8 mouse cellular contexts compared by ENCODE assay signal in genomic region chr5:136246452-136246838, GRCm38 (mm10). TPM values are rescaled to one million over a fixed set of nuclear protein-coding genes. Genes with fewer than 3 reads are reported as not detected.
DNase-seq lines count a peak whose midpoint lies in the region; ATAC-seq and TF ChIP-seq lines count a peak whose summit lies in the region.

Gene Sh2b2 (minus strand): TSS chr5:136246556.

- no peak for TF ChIP-seq CTCF in C2C12 (IDR thresholded peaks at IDR 0.05; ENCODE audit: control insufficient read depth, insufficient read depth, insufficient read length)
- no peak for TF ChIP-seq CTCF in small intestine, adult 2 months (IDR thresholded peaks at IDR 0.05; ENCODE audit: extremely low read depth, insufficient read length, insufficient replicate concordance, low read depth, low read length)

- 86% methylated on average over 2 of the region's 2 CpGs for WGBS in forebrain, embryonic 12.5 days
- WGBS in limb, embryonic 15.5 days, result 89% methylated on average over 2 of the region's 2 CpGs
- WGBS in small intestine, adult 2 months, result 76% methylated on average over 2 of the region's 2 CpGs

- peaks cover 32% of the 10 kb centered on the region for H3K4me1 ChIP-seq in forebrain, embryonic 12.5 days
- H3K4me1 ChIP-seq in limb, embryonic 15.5 days, result peaks cover 31% of the 10 kb centered on the region
- H3K4me1 ChIP-seq in small intestine, adult 2 months (ENCODE audit: control insufficient read depth, insufficient read depth, insufficient read length, low read length), result peaks cover 9% of the 10 kb centered on the region

- no peaks in the 10 kb centered on the region for H3K36me3 ChIP-seq in C2C12 (ENCODE audit: control insufficient read depth, insufficient read depth)
- peaks cover 12% of the 10 kb centered on the region for H3K36me3 ChIP-seq in forebrain, embryonic 12.5 days (replicated peaks)
- peaks cover 8% of the 10 kb centered on the region; the same call in 1 of the 2 replicates for H3K36me3 ChIP-seq in limb, embryonic 15.5 days
- H3K36me3 ChIP-seq in small intestine, adult 2 months (ENCODE audit: control insufficient read depth, insufficient read depth, low read length), result 0 out of 2 replicates have a peak, but pooled peaks cover 1% of the 10 kb centered on the region

- peaks cover 10% of the 10 kb centered on the region for H3K79me2 ChIP-seq in C2C12 (ENCODE audit: control insufficient read depth, insufficient read depth)

- peak within 1 kb of the TSS; percentile 88 for H3K4me2 ChIP-seq in forebrain, embryonic 12.5 days
- H3K4me2 ChIP-seq in limb, embryonic 15.5 days, result peak within 1 kb of the TSS; percentile 97

- H3K27ac ChIP-seq in forebrain, embryonic 12.5 days, result peak within 1 kb of the TSS; percentile 78; the same call in 1 of the 2 replicates
- no peak within 1 kb of the TSS for H3K27ac ChIP-seq in limb, embryonic 15.5 days
- peak within 1 kb of the TSS; percentile 25; the same call in 1 of the 2 replicates for H3K27ac ChIP-seq in small intestine, adult 2 months (ENCODE audit: insufficient read depth, low read depth, low read length)

- no peak for DNase-seq in gastrocnemius, postnatal 4 days (ENCODE audit: low spot score in 2 of 2)
- DNase-seq in gastrocnemius, adult 18-20 months (ENCODE audit: low spot score), result no peak
- no peak for DNase-seq in cerebellum, adult 11 months
- DNase-seq in frontal cortex, postnatal 36 days (ENCODE audit: low spot score in 2 of 2), result no peak

- H3K79me3 ChIP-seq in C2C12 (ENCODE audit: low read depth), result peaks cover 2% of the 10 kb centered on the region

- no peaks in the 10 kb centered on the region for H3K27me3 ChIP-seq in C2C12 (ENCODE audit: control insufficient read depth, insufficient read depth, insufficient read length)
- H3K27me3 ChIP-seq in forebrain, embryonic 12.5 days, result 0 out of 2 replicates have a peak, but pooled peaks cover 9% of the 10 kb centered on the region
- no peaks in the 10 kb centered on the region for H3K27me3 ChIP-seq in limb, embryonic 15.5 days
- H3K27me3 ChIP-seq in small intestine, adult 2 months (ENCODE audit: control insufficient read depth, insufficient read depth, low read length), result peaks cover 12% of the 10 kb centered on the region

- H3K9me3 ChIP-seq in forebrain, embryonic 12.5 days, result no peaks in the 10 kb centered on the region
- H3K9me3 ChIP-seq in limb, embryonic 15.5 days, result no peaks in the 10 kb centered on the region

- no peak for TF ChIP-seq POLR2A in small intestine, adult 2 months (IDR thresholded peaks at IDR 0.05; ENCODE audit: low read depth, low read length)

- peak within 1 kb of the TSS; percentile 80; the same call in 1 of the 2 replicates for H3K9ac ChIP-seq in forebrain, embryonic 12.5 days
- H3K9ac ChIP-seq in limb, embryonic 15.5 days, result peak within 1 kb of the TSS; percentile 71; the same call in 1 of the 2 replicates

- peak within 1 kb of the TSS; percentile 51 for H3K4me3 ChIP-seq in C2C12 (ENCODE audit: insufficient read depth, poor library complexity, severe bottlenecking)
- H3K4me3 ChIP-seq in forebrain, embryonic 12.5 days (replicated peaks), result peak within 1 kb of the TSS; percentile 67
- H3K4me3 ChIP-seq in limb, embryonic 15.5 days, result peak within 1 kb of the TSS; percentile 78
- peak within 1 kb of the TSS; percentile 87 for H3K4me3 ChIP-seq in small intestine, adult 2 months (ENCODE audit: low read depth, low read length)

- H3ac ChIP-seq in C2C12 (ENCODE audit: control insufficient read depth, insufficient read length, low read depth), result peak within 1 kb of the TSS; percentile 46

- ATAC-seq in forebrain, embryonic 12.5 days (ENCODE audit: low FRiP score), result no peak
- no peak for ATAC-seq in limb, embryonic 15.5 days (ENCODE audit: insufficient number of reproducible peaks, low FRiP score, low TSS enrichment, low read depth)

TF ChIP-seq in C2C12, 6 proteins besides CTCF, POLR2A, EP300 and RAD21:
- TF ChIP-seq USF1 (IDR thresholded peaks at IDR 0.05; ENCODE audit: low read depth) (no peak), MYOD1 (IDR thresholded peaks at IDR 0.05; ENCODE audit: control insufficient read depth, insufficient read length, low read depth) (peak; percentile 35)

RNA-seq across cellular contexts. Expression of gene Sh2b2, which starts in this region (rescaled TPM):
- total RNA-seq in gastrocnemius, postnatal 4 days (2021), result 10 to 100 TPM; 19.5 to 19.6 TPM
- 1 to 10 TPM; 2.4 to 2.5 TPM for total RNA-seq in gastrocnemius, adult 18-20 months (2021)
- 9.6 TPM for polyA plus RNA-seq in C2C12 (2012; fragmentation: generic; extraction: Trizol)
- 19.6 and 21.7 TPM in 2 replicates for polyA plus RNA-seq in forebrain, embryonic 12.5 days (2016; fragmentation: Nextera tagmentation; extraction: Ambion mirVana)
- 4.9 and 5.8 TPM in 2 replicates for polyA plus RNA-seq in limb, embryonic 15.5 days (2015; fragmentation: Nextera tagmentation; extraction: Ambion mirVana)
- 3.2 and 7.3 TPM in 2 replicates for polyA plus RNA-seq in small intestine, adult 2 months (2012; rRNA removed)

Comparison
In these comparisons a context has a peak if more than half of its experiments do, and no peak if none do; other contexts are left out.
1. RNA of gene Sh2b2 (total RNA-seq): 19.5 to 19.6 TPM in gastrocnemius, postnatal 4 days; 2.4 to 2.5 TPM in gastrocnemius, adult 18-20 months; every median in the first group is over 4 times any median in the second.
2. Peak in every context shown above with its lines, with median percentiles within 50 percentile points of each other: H3K4me3 ChIP-seq.